Mouse (Mus musculus): Measurements from ENCODE around the gene Asdurf.

DNA sequence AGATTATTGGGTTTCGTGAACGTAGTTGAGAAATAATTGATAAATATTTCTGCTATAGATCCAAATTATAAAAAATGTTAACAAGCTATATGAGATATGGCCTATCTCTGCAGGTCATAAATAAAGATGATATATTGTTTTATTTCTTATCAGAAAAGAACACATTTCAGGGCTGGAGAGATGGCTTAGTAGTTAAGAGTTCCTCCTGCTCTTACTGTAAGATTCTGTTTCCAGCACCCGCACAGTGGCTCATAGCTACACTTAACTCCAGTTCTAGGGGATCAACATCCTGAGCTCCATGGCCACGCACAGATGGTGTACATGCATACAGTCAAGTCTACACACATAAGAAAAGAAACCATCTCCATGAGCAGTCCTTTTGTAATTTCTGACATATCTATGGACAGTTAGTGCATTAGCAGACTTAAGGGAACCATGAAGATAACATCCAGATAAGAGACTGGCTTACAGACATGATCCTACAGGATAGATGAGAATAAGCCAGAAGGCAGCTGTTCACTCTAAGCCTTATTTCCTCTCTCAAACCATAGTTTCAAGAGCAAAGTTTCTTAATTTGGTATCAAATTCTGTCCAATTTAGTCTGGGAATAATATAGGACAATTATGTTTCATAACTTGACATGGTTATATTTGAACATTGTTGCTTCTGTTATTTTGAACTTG, 30.6 kb downstream of the Asdurf start:
- no peak for TF ChIP-seq GATA1 (IDR thresholded peaks at IDR 0.05; ENCODE audit: borderline replicate concordance, low read length)
- TF ChIP-seq FLI1 (IDR thresholded peaks at IDR 0.05; ENCODE audit: low read length): no peak

Measured in megakaryocyte, embryonic 14.5 days (primary cell).